Mouse (Mus musculus) neural tube, embryonic 11.5 days (tissue): ENCODE results near the gene Slc22a12. TPM values are rescaled to one million over a fixed set of nuclear protein-coding genes. Genes with fewer than 3 reads are reported as not detected.

Source experiments
- ATAC-seq: fragments of 200-750 bp; cut with Nextera tagmentation; 2 replicates; pipeline ENCODE4 v1.8.0; 2017; ENCODE audit warnings: moderate number of reproducible peaks, mild to moderate bottlenecking, moderate TSS enrichment, moderate library complexity; ENCODE audit not compliant: insufficient read depth, low FRiP score, low TSS enrichment
- DNase-seq: peaks from one replicate; pipeline ENCODE4 v3.0.0-alpha.2; 2015; ENCODE audit warnings: low spot score
- H3K27ac ChIP-seq: fragments of 300-500 bp; sonication (generic); 2 replicates; pipeline ENCODE4 v1.5.1; 2014; ENCODE audit warnings: low read depth, mild to moderate bottlenecking, low read length
- H3K27me3 ChIP-seq: fragments of 300-500 bp; sonication (generic); 2 replicates; pipeline ENCODE4 v1.6.1; 2014; ENCODE audit warnings: mild to moderate bottlenecking, low read length, mixed read lengths; ENCODE audit not compliant: control insufficient read depth, insufficient read depth
- H3K36me3 ChIP-seq: fragments of 300-500 bp; sonication (generic); 2 replicates; pipeline ENCODE4 v1.6.1; 2014; ENCODE audit warnings: mild to moderate bottlenecking, low read length, moderate library complexity, mixed read lengths; ENCODE audit not compliant: control insufficient read depth, insufficient read depth
- H3K4me1 ChIP-seq: fragments of 300-500 bp; sonication (generic); 2 replicates; pipeline ENCODE4 v1.6.1; 2014; ENCODE audit warnings: low read length, mixed read lengths; ENCODE audit not compliant: control insufficient read depth, insufficient read depth
- H3K4me2 ChIP-seq: fragments of 300-500 bp; sonication (generic); 2 replicates; pipeline ENCODE4 v1.6.1; 2014; ENCODE audit warnings: low read depth, mild to moderate bottlenecking, moderate library complexity
- H3K4me3 ChIP-seq: fragments of 300-500 bp; sonication (generic); 2 replicates; pipeline ENCODE4 v1.5.1; 2014; ENCODE audit warnings: low read depth, low read length
- H3K9ac ChIP-seq: fragments of 300-500 bp; sonication (generic); 2 replicates; pipeline ENCODE4 v1.6.1; 2014; ENCODE audit warnings: mild to moderate bottlenecking, low read length
- H3K9me3 ChIP-seq: fragments of 300-500 bp; sonication (generic); 2 replicates; pipeline ENCODE4 v1.6.1; 2016; ENCODE audit warnings: low read length; ENCODE audit not compliant: control insufficient read depth
- WGBS: fragments of 180-500 bp; shearing (Covaris S2); extraction: QIAGEN DNeasy Blood & Tissue Kit; methylation state at CpG from one replicate; pipeline ENCODE4 v1.1.7; 2014; 5-methylcytosine and 5-hydroxymethylcytosine counted together
- polyA plus RNA-seq: library from polyadenylated mRNA; unstranded; fragments of >200 nt; fragmentation: Nextera tagmentation; extraction: Ambion mirVana; gene quantifications from 2 replicates; pipeline ENCODE4 v1.2.1, GENCODE M21; 2014

The Slc22a12 gene
- polyA plus RNA-seq, 1 experiment from 2014 or later = not detected

- DNase-seq (peak; percentile 85), ATAC-seq (peak; percentile 51)
- H3K27me3 ChIP-seq = peaks cover 28% of the 10 kb centered on the region
- 0% methylated on average over 11 of the region's 39 CpGs for WGBS
- peaks cover 23% of the 10 kb centered on the region for H3K4me1 ChIP-seq
- peak overlapping the region; percentile 94 for H3K4me2 ChIP-seq
- peak overlapping the region; percentile 88 for H3K27ac ChIP-seq
- H3K36me3 ChIP-seq = no peaks in the 10 kb centered on the region
- no peaks in the 10 kb centered on the region for H3K9me3 ChIP-seq
- peak overlapping the region; percentile 87 for H3K4me3 ChIP-seq
- H3K9ac ChIP-seq = peak overlapping the region; percentile 92
These were observed 45.6 kb downstream of the Slc22a12 start for GRCm38 (mm10) chr19:6497150-6497801.

DNA sequence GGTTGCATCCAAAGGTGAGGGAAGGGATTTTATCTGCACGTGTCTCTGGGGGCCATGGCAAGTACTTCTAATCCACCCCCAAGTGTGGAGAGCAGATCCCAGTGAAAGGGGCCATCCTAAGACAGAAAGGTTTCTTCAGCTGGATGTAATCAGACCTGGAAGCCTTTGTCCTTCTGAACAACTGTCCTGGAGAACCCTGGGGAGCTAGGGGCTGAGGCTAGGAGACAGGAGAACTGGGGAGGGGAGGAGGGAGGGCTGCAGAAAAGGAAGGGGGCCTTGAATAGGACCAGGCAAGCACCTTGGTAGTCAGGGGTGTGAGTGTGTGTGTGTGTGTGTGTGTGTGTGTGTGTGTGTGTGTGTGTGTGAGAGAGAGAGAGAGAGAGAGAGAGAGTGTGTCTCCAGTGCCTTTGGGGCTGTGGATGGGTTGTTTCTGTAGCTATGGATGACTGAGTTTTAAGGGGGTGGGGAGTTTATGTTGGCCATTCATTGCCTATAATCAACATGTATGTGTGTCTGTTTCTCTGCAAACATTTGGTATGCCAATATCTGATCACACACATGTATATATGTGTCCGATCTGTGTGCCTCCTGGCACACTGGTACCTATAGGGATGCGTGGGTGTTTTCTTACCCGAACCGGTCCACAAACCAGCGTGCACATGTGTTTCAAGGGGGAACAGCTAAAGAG is 46.2 kb downstream of the Slc22a12 start:
- no peaks in the 10 kb centered on the region for H3K9me3 ChIP-seq
- peak overlapping the region; percentile 10; the same call in 1 of the 2 replicates for H3K9ac ChIP-seq
- peaks cover 17% of the 10 kb centered on the region for H3K4me1 ChIP-seq
- H3K27me3 ChIP-seq = peaks cover 28% of the 10 kb centered on the region
- ATAC-seq = peak; percentile 3; the same call in 1 of the 2 replicates
- no peaks in the 10 kb centered on the region for H3K36me3 ChIP-seq
- H3K27ac ChIP-seq = 0 out of 2 replicates have a peak overlapping the region, but pooled peaks have one; percentile 41
- peak overlapping the region; percentile 87 for H3K4me3 ChIP-seq
- peak overlapping the region; percentile 33 for H3K4me2 ChIP-seq
- WGBS = 15% methylated on average over 6 of the region's 6 CpGs
- no peak for DNase-seq

- H3K27ac ChIP-seq = 0 out of 2 replicates have a peak overlapping the region, but pooled peaks have one; percentile 41
- no peak overlapping the region; the same call in 1 of the 2 replicates for H3K9ac ChIP-seq
- peaks cover 28% of the 10 kb centered on the region for H3K27me3 ChIP-seq
- WGBS = 27% methylated on average over 8 of the region's 8 CpGs
- peaks cover 17% of the 10 kb centered on the region for H3K4me1 ChIP-seq
- no peak for DNase-seq
- H3K4me2 ChIP-seq = no peak overlapping the region
- no peaks in the 10 kb centered on the region for H3K36me3 ChIP-seq
- no peaks in the 10 kb centered on the region for H3K9me3 ChIP-seq
- H3K4me3 ChIP-seq = no peak overlapping the region
- ATAC-seq = no peak
These were observed 47.1 kb downstream of the Slc22a12 start for GRCm38 (mm10) chr19:6495714-6496113.

- DNase-seq (no peak), ATAC-seq (no peak)
- no peaks in the 10 kb centered on the region for H3K36me3 ChIP-seq
- no peak overlapping the region for H3K4me3 ChIP-seq
- no peaks in the 10 kb centered on the region for H3K9me3 ChIP-seq
- H3K4me1 ChIP-seq = peaks cover 14% of the 10 kb centered on the region
- peaks cover 23% of the 10 kb centered on the region for H3K27me3 ChIP-seq
- no peak overlapping the region for H3K4me2 ChIP-seq
- no peak overlapping the region for H3K9ac ChIP-seq
- 68% methylated on average over 18 of the region's 18 CpGs for WGBS
- H3K27ac ChIP-seq = no peak overlapping the region
These were observed 48.2 kb downstream of the Slc22a12 start for GRCm38 (mm10) chr19:6494504-6495170.

DNA sequence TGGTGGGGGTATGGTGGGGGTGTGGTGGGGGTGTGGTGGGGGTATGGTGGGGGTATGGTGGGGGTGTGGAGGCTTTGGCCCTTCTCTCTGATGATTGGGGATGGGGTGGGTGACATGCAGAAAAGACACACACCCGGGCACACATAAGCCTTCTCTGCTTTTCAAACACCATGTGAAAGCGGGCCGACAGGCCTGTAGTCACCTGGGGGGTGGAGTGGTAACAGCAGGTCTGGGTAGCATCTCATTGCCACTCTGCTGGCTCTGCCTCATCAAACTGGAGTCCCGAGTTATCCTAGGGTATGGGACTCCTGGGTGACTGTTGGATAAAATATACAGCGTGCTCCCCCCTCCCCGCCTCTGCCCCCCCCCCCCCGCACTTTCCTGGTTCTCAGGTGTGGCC is 48.8 kb downstream of the Slc22a12 start:
- WGBS = 67% methylated on average over 6 of the region's 7 CpGs
- Histone ChIP-seq H3K4me2 (no peak overlapping the region), H3K27ac (no peak overlapping the region), H3K36me3 (no peaks in the 10 kb centered on the region), H3K9me3 (no peaks in the 10 kb centered on the region), H3K9ac (no peak overlapping the region), H3K4me1 (peaks cover 10% of the 10 kb centered on the region), H3K27me3 (peaks cover 17% of the 10 kb centered on the region), H3K4me3 (no peak overlapping the region)
- ATAC-seq (no peak), DNase-seq (no peak)

DNA sequence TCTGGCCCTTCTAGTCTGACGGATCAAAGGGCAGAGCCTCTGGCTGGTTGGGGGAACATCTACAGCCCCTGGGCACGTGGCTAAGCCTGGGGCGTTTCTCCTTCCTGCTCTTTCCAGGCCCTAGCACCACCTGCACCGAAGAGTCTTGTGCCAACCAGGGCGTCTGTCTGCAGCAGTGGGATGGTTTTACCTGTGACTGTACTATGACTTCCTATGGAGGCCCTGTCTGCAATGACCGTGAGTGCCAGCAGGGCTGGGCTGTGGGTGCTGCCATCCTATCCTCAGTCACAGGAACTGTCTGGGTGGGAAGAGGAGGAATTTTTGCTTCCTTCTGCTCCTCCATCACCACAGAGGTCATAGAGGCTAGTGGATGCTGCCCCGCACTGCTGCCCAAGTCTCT is 49.6 kb downstream of the Slc22a12 start:
- DNase-seq = no peak
- Histone ChIP-seq H3K36me3 (no peaks in the 10 kb centered on the region), H3K4me1 (peaks cover 9% of the 10 kb centered on the region), H3K27ac (no peak overlapping the region), H3K9ac (no peak overlapping the region), H3K27me3 (peaks cover 9% of the 10 kb centered on the region), H3K9me3 (no peaks in the 10 kb centered on the region), H3K4me3 (no peak overlapping the region), H3K4me2 (no peak overlapping the region)
- no peak for ATAC-seq
- WGBS = 85% methylated on average over 7 of the region's 7 CpGs

DNA sequence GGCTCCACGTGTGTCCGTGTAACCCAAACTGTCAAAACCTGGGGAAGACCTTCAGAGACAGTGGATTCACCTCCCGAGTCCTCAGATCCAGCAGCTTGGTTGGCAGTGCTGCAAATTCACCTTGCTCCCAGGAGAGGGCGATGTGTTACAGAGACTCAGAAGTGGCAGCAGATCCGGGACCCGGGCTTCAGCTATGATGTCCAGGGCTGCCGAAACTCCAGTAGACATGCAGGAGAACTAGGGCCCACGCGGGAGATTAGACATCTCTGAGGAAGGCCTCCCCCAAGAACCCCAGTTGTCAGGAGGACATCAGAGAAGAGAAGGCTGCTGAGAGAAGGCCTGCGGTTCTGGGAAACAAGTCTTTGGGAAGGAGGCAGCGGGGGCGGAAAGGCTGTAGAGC is 50.7 kb downstream of the Slc22a12 start:
- Histone ChIP-seq H3K9me3 (no peaks in the 10 kb centered on the region), H3K4me1 (peaks cover 9% of the 10 kb centered on the region), H3K27ac (no peak overlapping the region), H3K9ac (no peak overlapping the region), H3K4me2 (no peak overlapping the region), H3K4me3 (no peak overlapping the region), H3K36me3 (no peaks in the 10 kb centered on the region), H3K27me3 (0 out of 2 replicates have a peak, but pooled peaks cover 4% of the 10 kb centered on the region)
- ATAC-seq (no peak), DNase-seq (peak; percentile 76)
- 23% methylated on average over 12 of the region's 12 CpGs for WGBS

GRCm38 (mm10) chr19:6491538-6491937 is 51.3 kb downstream of the Slc22a12 start:
- no peak overlapping the region for H3K4me2 ChIP-seq
- H3K9ac ChIP-seq = no peak overlapping the region
- peaks cover 5% of the 10 kb centered on the region for H3K4me1 ChIP-seq
- 85% methylated on average over 8 of the region's 8 CpGs for WGBS
- no peaks in the 10 kb centered on the region for H3K36me3 ChIP-seq
- ATAC-seq = no peak
- 0 out of 2 replicates have a peak, but pooled peaks cover 4% of the 10 kb centered on the region for H3K27me3 ChIP-seq
- no peak overlapping the region for H3K27ac ChIP-seq
- no peaks in the 10 kb centered on the region for H3K9me3 ChIP-seq
- no peak overlapping the region for H3K4me3 ChIP-seq
- no peak for DNase-seq
